Mouse (Mus musculus): ENCODE data around the gene Taf7l. TPM values are rescaled to one million over a fixed set of nuclear protein-coding genes. Genes with fewer than 3 reads are reported as not detected.

The Taf7l gene
- total RNA-seq (2017), result not detected in 2 replicates

DNA sequence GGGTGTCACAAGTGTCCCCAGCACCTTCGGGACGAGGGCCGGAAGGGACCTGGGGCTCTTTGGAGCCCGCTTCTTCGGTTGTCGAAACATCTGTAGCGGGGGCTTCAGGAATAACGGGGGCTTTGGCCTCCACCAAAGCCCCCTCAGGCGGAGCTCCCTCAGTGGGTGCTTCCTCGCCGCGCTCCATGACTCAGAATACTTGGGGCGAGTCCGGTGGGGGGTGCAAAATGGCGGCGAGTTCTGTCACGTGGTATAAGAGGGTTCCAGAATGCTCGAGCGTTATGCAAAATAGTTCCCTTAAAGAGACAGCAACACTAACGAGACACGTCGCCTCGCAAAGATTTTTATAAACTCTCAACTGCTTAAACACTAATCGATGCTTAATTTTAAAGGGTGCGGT lies at the start of gene Taf7l:
TSS of gene Taf7l (minus strand) at position 201 of the 400 bp plus-strand sequence.
- ATAC-seq (replicated peaks; ENCODE audit: low read depth, poor library complexity, severe bottlenecking), result no peak

DNA sequence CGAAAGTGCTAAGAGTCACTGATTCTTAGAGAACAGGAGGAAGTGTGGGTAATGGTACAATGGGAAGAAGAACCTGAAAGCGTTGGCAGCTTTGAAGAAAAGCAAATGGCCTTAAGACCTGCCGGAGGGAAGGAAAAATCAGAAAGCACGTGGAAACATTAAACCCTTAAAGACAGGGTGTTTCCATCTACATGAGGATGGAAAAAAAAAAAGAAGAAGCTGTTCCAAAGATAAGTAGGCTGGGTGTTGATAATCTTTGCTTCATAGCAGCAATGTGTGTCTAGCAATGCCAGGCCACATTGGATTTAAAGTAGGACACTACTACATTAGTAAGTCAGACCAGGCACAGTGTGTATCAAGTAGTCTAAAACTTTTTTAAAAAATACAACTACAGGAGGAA lies 49.0 kb upstream of the Taf7l start:
- ATAC-seq (replicated peaks; ENCODE audit: low read depth, poor library complexity, severe bottlenecking), result no peak

DNA sequence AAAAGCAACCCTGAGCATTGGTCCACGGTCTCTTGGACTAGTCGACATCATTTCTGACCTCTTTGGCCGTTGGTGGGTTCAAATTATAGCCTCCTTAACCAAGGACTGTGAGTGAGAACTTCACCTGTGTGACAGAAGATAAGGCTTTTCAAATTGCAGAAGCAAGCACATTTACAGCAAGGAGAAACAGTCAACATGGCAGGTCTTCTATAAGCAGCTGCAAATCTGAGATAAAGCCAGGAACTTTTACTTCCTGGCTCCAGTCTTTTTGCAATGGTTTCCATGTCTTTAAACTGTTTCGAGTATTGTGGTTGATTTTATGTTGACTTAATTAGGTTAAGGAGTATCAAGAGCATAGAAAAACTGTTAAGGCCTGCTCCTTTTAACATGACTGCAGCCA lies 47.5 kb upstream of the Taf7l start:
- no peak for ATAC-seq (replicated peaks; ENCODE audit: low read depth, poor library complexity, severe bottlenecking)

DNA sequence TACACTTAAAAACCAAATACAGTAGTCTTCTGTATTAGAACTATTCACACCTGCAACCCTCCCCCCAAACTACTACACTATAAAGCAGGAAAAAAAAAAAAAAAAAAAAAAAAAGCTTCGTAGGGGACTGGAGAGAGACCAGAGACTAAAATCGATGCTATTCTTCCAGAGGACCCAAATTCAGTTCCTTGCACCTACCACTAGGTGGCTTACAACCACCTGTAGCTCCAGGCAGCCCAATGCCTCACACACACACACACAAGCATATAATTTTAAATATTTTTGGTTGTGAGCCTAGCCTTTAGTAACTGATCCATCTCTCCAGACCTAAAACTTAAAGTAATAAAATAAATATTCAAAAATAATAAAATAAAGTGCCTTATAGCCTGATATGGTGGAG lies 33.2 kb upstream of the Taf7l start:
- no peak for ATAC-seq (replicated peaks; ENCODE audit: low read depth, poor library complexity, severe bottlenecking)

DNA sequence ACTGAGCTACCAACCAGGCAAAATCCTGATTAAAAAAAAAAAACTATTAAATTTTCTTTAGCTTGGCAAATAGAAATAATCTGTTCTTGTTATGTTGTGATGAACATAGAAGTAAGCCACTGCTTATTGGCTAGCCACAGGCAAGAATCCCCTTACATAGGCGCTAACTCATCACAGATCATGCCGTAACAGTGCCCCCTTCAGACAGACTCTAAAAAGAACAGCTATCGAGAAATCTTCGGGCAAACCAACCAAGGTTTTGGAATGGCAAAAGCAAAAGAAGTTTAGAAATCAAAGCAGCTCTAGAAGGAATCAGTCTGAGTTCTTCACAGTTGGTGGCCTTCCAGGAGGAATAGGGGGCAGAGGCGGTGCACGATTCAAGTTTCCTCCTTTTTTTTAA lies 31.7 kb upstream of the Taf7l start:
- ATAC-seq (replicated peaks; ENCODE audit: low read depth, poor library complexity, severe bottlenecking), result no peak

DNA sequence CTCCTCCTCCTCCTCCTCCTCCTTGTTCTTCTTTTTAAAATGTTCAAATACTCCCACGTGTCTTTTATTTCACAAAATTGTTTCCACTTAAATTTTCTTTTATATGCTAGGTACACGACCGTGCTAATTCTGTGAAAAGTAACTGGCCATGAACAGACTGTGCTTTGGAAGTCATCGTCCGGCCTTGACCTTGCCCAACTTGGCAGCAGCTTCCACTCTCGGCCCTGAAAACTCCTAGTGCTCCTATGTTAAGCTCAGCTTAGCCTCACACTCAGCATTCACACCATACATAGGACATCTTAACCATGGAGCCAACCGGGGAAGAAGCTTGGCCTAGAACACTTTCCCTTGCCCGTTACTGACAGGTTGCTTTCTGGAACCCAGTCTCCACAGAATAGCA lies 24.4 kb upstream of the Taf7l start:
- ATAC-seq (replicated peaks; ENCODE audit: low read depth, poor library complexity, severe bottlenecking), result no peak

DNA sequence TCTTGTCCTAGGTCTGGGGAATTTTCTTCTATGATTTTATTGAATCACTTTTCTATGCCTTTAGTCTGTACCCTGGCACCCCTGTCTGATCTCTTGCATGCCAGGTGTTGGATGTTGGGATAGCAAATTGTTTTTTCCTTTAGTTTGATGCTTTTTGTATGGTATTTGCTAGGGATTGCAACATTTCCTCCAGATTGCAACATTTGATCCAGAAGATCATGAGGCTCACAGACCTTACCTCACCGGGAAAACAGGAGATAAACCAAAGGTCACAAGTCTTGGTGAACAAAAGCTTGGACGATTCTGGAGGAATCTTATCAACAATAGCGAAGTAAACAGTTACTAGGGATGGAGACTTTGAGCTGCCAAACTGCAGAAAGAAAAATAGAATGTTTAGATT lies 5.4 kb upstream of the Taf7l start:
- ATAC-seq (replicated peaks; ENCODE audit: low read depth, poor library complexity, severe bottlenecking), result no peak

DNA sequence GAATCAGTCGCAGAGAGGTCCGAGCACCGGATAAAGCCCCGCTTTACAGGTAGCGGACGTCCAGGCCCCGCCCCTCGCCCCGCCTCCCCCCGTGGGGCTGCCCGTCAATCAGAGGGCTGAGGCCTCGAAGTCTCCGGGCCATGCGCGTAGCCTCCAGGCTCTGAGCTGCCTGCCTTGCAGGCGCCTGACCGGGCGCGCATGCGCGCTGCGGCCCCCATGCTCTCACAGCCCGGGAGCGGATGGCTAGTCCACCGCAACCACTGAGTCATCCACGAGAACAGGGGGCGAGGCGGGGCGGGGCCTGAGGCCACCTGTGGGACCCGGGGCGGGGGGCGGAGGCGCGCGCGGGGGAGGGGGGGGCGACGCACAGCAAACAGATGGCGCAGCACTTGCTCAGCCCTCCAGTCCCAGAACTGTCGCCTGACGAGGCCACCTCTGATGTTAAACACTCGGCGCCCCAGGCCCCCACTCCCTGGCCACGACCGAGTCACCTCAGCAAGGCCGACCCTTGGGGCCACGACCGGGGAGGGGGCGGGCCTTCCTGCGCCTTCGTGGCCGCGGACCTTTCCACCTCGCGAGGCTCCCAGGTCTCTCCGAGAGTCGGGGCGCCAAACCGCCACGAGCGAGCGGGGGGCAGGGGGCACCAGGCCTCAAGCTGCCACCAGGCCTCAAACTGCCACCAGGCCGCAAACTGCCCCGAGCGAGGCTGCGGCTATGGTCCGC lies 1.1 kb downstream of the Taf7l start:
- no peak for ATAC-seq (replicated peaks; ENCODE audit: low read depth, poor library complexity, severe bottlenecking)

DNA sequence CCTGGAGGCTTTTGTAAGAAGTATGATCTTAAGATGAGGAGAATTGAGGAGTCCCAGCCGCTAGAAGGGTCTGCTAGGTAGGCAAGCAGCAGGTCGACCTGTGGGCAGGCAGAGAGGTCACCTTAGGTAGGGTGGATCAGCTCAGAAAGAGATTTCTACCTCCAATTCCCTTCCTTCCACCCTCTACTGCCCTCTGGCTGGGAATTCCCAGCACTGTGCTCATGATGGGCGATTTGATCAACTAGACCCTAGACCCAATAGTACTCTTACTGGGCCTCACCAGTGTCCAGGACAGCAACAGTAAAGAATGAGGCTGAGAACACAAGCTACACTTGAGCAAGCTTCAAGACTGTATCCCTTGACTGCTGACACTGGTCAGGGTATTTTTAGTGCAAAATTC lies 49.0 kb downstream of the Taf7l start:
- ATAC-seq (replicated peaks; ENCODE audit: low read depth, poor library complexity, severe bottlenecking), result no peak

DNA sequence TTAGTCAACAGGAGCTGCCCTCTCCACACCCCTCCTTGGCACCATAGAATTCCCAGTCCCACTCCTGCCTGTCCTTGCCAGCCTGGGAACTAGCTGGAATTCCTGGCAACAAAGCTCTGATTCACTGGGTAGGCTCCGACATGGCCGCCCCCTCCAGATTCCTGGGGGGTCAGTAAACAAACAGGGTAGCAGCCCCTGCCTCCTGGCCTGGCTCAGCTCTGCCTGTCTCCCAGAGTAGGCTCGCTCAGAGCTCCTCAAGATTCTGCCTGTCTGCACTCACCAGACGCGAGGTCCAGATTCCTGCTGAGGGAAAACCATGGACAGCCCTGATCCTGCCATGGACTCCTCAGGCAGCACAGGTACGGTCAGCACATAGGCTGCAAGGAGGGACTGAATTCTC lies 49.5 kb downstream of the Taf7l start:
- ATAC-seq (replicated peaks; ENCODE audit: low read depth, poor library complexity, severe bottlenecking), result no peak

DNA sequence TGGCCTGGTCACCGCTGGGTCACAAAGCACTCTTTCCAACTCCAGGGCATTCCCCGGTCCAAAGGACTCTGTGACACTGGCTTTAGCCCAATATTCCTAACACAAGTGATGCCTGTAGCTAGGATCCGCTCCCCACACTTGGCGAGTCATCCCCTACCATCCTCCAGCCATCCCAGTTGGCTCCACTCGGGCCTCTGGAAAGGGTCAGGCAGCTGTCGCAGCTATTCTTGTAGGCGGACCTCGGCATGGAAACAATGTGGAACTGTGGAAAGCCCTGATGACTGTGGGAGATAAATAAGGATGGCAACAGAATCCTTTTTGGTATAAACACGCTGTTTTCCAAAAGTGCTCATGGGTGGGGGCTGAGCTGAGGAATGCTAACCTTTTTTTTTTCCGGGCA lies 50.5 kb downstream of the Taf7l start:
- no peak for ATAC-seq (replicated peaks; ENCODE audit: low read depth, poor library complexity, severe bottlenecking)

DNA sequence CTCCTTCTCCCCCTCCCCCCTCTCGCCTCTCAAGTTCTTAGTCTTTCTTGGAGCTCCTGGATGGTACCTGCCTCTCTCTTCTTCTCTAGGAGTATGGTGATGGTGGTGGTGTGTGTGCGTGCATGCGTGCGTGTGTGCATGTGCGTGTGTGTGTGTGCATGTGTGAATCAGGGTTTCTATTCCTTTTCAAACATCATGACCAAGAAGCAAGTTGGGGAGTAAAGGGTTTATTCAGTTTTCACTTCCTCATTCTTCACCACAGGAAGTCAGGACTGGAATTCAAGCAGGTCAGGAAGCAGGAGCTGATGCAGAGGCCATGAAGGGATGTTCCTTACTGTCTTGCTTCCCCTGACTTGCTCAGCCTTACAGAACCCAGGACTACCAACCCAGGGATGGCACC lies 52.0 kb downstream of the Taf7l start:
- ATAC-seq (replicated peaks; ENCODE audit: low read depth, poor library complexity, severe bottlenecking), result peak; percentile 47; the same call in 1 of the 2 replicates

DNA sequence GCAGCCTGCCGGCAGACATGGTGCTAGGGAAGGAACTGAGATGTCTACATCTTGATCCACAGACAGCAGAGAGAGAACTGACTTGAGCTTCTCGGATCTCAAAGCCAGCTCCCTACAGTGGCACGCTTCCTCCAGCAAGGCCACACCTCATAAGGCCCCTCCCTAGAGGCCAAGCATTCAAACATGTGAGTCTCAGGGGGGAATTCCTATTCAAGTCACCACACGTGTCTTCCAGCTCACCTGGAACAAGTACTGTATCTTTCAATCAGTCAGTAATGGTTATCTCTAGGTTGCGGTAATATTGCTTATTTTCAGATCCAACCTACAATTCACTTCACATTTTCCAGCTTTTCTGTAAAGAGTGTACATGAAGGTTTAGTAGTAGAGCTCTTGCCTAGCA lies 56.2 kb downstream of the Taf7l start:
- no peak for ATAC-seq (replicated peaks; ENCODE audit: low read depth, poor library complexity, severe bottlenecking)

DNA sequence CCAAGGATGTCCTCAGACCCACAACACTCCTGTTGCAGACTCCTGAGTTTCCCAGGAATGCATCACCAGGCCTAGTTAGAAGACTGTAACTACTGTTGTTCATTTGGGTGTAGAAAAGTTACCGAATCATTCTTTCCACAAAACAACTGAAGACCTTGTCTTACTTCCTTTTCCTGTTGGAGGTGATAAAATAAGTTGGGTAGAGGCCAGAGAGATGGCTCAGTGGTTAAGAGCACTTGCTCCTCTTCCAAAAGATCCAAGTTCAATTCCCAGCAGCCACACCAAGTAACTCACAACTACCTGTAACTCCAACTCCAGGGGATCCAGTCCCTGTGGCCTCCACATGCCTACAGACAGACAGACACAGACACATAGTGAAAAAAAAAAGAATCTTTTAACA lies 64.2 kb downstream of the Taf7l start:
- ATAC-seq (replicated peaks; ENCODE audit: low read depth, poor library complexity, severe bottlenecking), result no peak

Other genes with a start within 250 kb of the Taf7l start
- gene Trmt2b, start 199.5 kb downstream of the Taf7l start, total RNA-seq (2017), result 22.8 and 32.1 TPM in 2 replicates
- not detected in 2 replicates for gene Tmem35a, start 181.3 kb downstream of the Taf7l start, total RNA-seq (2017)
- 35.1 and 42.5 TPM in 2 replicates for gene Cenpi, start 168.4 kb downstream of the Taf7l start, total RNA-seq (2017)
- under 0.01 and 0.19 TPM in 2 replicates for gene Drp2, start 71.9 kb downstream of the Taf7l start, total RNA-seq (2017)
- gene Timm8a1, start 65.4 kb upstream of the Taf7l start, total RNA-seq (2017), result 154 and 173 TPM in 2 replicates
- 84.5 and 111 TPM in 2 replicates for gene Btk, start 107.1 kb upstream of the Taf7l start, total RNA-seq (2017)
- 6,063 and 10,653 TPM in 2 replicates for gene Rpl36a, start 109.2 kb upstream of the Taf7l start, total RNA-seq (2017)
- gene Gla, start 124.6 kb upstream of the Taf7l start, total RNA-seq (2017), result 7.4 and 9.5 TPM in 2 replicates
- 169 and 185 TPM in 2 replicates for gene Hnrnph2, start 124.7 kb upstream of the Taf7l start, total RNA-seq (2017)
- gene Armcx4, start 210.0 kb upstream of the Taf7l start, total RNA-seq (2017), result 7.9 and 8.1 TPM in 2 replicates
- gene Armcx1, start 241.5 kb upstream of the Taf7l start, total RNA-seq (2017), result 14.2 and 28.1 TPM in 2 replicates

All from common myeloid progenitor, adult 5-6 weeks (primary cell).